Mouse (Mus musculus) lung, postnatal 0 days (tissue): ENCODE results near the gene Rasl10b. TPM values are rescaled to one million over a fixed set of nuclear protein-coding genes. Genes with fewer than 3 reads are reported as not detected.

ENCODE experiments used
- ATAC-seq: fragments of 200-750 bp; cut with Nextera tagmentation; 2 replicates; pipeline ENCODE4 v1.8.0; 2017; ENCODE audit warnings: moderate library complexity
- DNase-seq: peaks from one replicate; pipeline ENCODE4 v3.0.0-alpha.2; 2016; ENCODE audit warnings: low spot score
- H3K27ac ChIP-seq: fragments of 300-500 bp; sonication (generic); 2 replicates; pipeline ENCODE4 v1.5.1; 2014; ENCODE audit warnings: antibody characterized with exemption, mild to moderate bottlenecking, low read length, mixed read lengths
- H3K27me3 ChIP-seq: fragments of 300-500 bp; sonication (generic); replicated peaks from 2 replicates; pipeline ENCODE4 v1.6.1; 2014; ENCODE audit warnings: low read length, mixed read lengths; ENCODE audit not compliant: insufficient read depth
- H3K36me3 ChIP-seq: fragments of 300-500 bp; sonication (generic); 2 replicates; pipeline ENCODE4 v1.6.1; 2014; ENCODE audit warnings: low read length, mixed read lengths; ENCODE audit not compliant: insufficient read depth
- H3K4me1 ChIP-seq: fragments of 300-500 bp; sonication (generic); 2 replicates; pipeline ENCODE4 v1.6.1; 2014; ENCODE audit warnings: antibody characterized with exemption, low read depth, low read length, mixed read lengths; ENCODE audit not compliant: insufficient read depth
- H3K4me2 ChIP-seq: fragments of 300-500 bp; sonication (generic); replicated peaks from 2 replicates; pipeline ENCODE4 v1.6.1; 2014; ENCODE audit warnings: low read depth, mild to moderate bottlenecking, low read length, moderate library complexity, mixed read lengths
- H3K4me3 ChIP-seq: fragments of 300-500 bp; sonication (generic); 2 replicates; pipeline ENCODE4 v1.5.1; 2014; ENCODE audit warnings: low read depth, low read length
- H3K9ac ChIP-seq: fragments of 300-500 bp; sonication (generic); replicated peaks from 2 replicates; pipeline ENCODE4 v1.6.1; 2014; ENCODE audit warnings: low read depth, mild to moderate bottlenecking
- H3K9me3 ChIP-seq: fragments of 300-500 bp; sonication (generic); 2 replicates; pipeline ENCODE4 v1.6.1; 2016; ENCODE audit warnings: low read length, mixed read lengths
- CTCF ChIP-seq: IDR thresholded peaks from 2 replicates; pipeline ENCODE4 v1.5.1; 2016; ENCODE audit warnings: antibody characterized with exemption, mild to moderate bottlenecking
- EP300 ChIP-seq: IDR thresholded peaks from 2 replicates; pipeline ENCODE4 v1.6.1; 2016; ENCODE audit warnings: antibody characterized with exemption, mild to moderate bottlenecking, control low read depth
- WGBS: fragments of 180-500 bp; shearing (Covaris S2); extraction: QIAGEN DNeasy Blood & Tissue Kit; methylation state at CpG from one replicate; pipeline ENCODE4 v1.1.7; 2014; 5-methylcytosine and 5-hydroxymethylcytosine counted together
- polyA plus RNA-seq: library from polyadenylated mRNA; unstranded; fragments of >200 nt; fragmentation: Nextera tagmentation; extraction: Ambion mirVana; gene quantifications from 2 replicates; pipeline ENCODE4 v1.2.1, GENCODE M21; 2015

Gene Rasl10b
- polyA plus RNA-seq, 1 experiment from 2014 or later, result 0.80 TPM

- Histone ChIP-seq H3K9ac (no peak overlapping the region), H3K36me3 (peaks cover 25% of the 10 kb centered on the region), H3K27ac (no peak overlapping the region), H3K9me3 (no peaks in the 10 kb centered on the region), H3K4me2 (no peak overlapping the region), H3K4me3 (no peak overlapping the region), H3K27me3 (no peaks in the 10 kb centered on the region), H3K4me1 (no peaks in the 10 kb centered on the region)
- no peak for DNase-seq
- no peak for ATAC-seq
- no peak for TF ChIP-seq CTCF
- no peak for TF ChIP-seq EP300
- WGBS, result 81% methylated on average over 4 of the region's 4 CpGs
These were observed 15.9 kb upstream of the Rasl10b start for GRCm38 (mm10) chr11:83393062-83393461.

GRCm38 (mm10) chr11:83394802-83395439 is 14.0 kb upstream of the Rasl10b start:
- H3K9ac ChIP-seq, result no peak overlapping the region
- no peak overlapping the region for H3K27ac ChIP-seq
- no peak overlapping the region for H3K4me2 ChIP-seq
- no peaks in the 10 kb centered on the region for H3K4me1 ChIP-seq
- no peaks in the 10 kb centered on the region for H3K27me3 ChIP-seq
- DNase-seq, result no peak
- TF ChIP-seq EP300 (no peak), CTCF (no peak)
- H3K9me3 ChIP-seq, result no peaks in the 10 kb centered on the region
- no peak for ATAC-seq
- no peak overlapping the region for H3K4me3 ChIP-seq
- 56% methylated on average over 6 of the region's 6 CpGs for WGBS
- peaks cover 38% of the 10 kb centered on the region for H3K36me3 ChIP-seq

- Histone ChIP-seq H3K4me1 (no peaks in the 10 kb centered on the region), H3K9ac (no peak overlapping the region), H3K4me3 (no peak overlapping the region), H3K9me3 (no peaks in the 10 kb centered on the region), H3K36me3 (peaks cover 33% of the 10 kb centered on the region), H3K27me3 (no peaks in the 10 kb centered on the region), H3K27ac (0 out of 2 replicates have a peak overlapping the region, but pooled peaks have one; percentile 12), H3K4me2 (no peak overlapping the region)
- DNase-seq (peak; percentile 57), ATAC-seq (peak; percentile 62)
- no peak for TF ChIP-seq CTCF
- peak; percentile 90 for TF ChIP-seq EP300
- 62% methylated on average over 7 of the region's 7 CpGs for WGBS
These were observed 11.3 kb upstream of the Rasl10b start for GRCm38 (mm10) chr11:83397626-83398025.

GRCm38 (mm10) chr11:83398724-83399123 is 10.2 kb upstream of the Rasl10b start:
- 73% methylated on average over 5 of the region's 5 CpGs for WGBS
- Histone ChIP-seq H3K4me3 (no peak overlapping the region), H3K4me2 (no peak overlapping the region), H3K27ac (no peak overlapping the region), H3K9ac (no peak overlapping the region), H3K36me3 (peaks cover 31% of the 10 kb centered on the region), H3K4me1 (no peaks in the 10 kb centered on the region), H3K27me3 (no peaks in the 10 kb centered on the region), H3K9me3 (no peaks in the 10 kb centered on the region)
- no peak for TF ChIP-seq CTCF
- no peak for TF ChIP-seq EP300
- ATAC-seq, result no peak
- DNase-seq, result no peak

- TF ChIP-seq CTCF (no peak), EP300 (no peak)
- no peak overlapping the region for H3K4me3 ChIP-seq
- no peak for DNase-seq
- H3K27me3 ChIP-seq, result no peaks in the 10 kb centered on the region
- H3K9ac ChIP-seq, result no peak overlapping the region
- no peaks in the 10 kb centered on the region for H3K9me3 ChIP-seq
- H3K4me1 ChIP-seq, result no peaks in the 10 kb centered on the region
- H3K27ac ChIP-seq, result no peak overlapping the region
- no peak overlapping the region for H3K4me2 ChIP-seq
- ATAC-seq, result peak; percentile 60
- H3K36me3 ChIP-seq, result peaks cover 27% of the 10 kb centered on the region
- whole genome bisulfite sequencing, result 73% methylated on average over 7 of the region's 7 CpGs
These were observed 5.2 kb upstream of the Rasl10b start for GRCm38 (mm10) chr11:83403787-83404186.

GRCm38 (mm10) chr11:83406391-83406790 is 2.5 kb upstream of the Rasl10b start:
- no peaks in the 10 kb centered on the region for H3K9me3 ChIP-seq
- peaks cover 4% of the 10 kb centered on the region; the same call in 1 of the 2 replicates for H3K4me1 ChIP-seq
- peaks cover 9% of the 10 kb centered on the region for H3K36me3 ChIP-seq
- DNase-seq (no peak), ATAC-seq (no peak)
- no peak overlapping the region for H3K9ac ChIP-seq
- TF ChIP-seq CTCF, result no peak
- no peak for TF ChIP-seq EP300
- H3K4me3 ChIP-seq, result no peak overlapping the region
- no peak overlapping the region for H3K27ac ChIP-seq
- H3K4me2 ChIP-seq, result no peak overlapping the region
- no peaks in the 10 kb centered on the region for H3K27me3 ChIP-seq
- 33% methylated on average over 3 of the region's 3 CpGs for WGBS

GRCm38 (mm10) chr11:83408242-83408641 is 695 bp upstream of the Rasl10b start:
- H3K4me2 ChIP-seq, result no peak overlapping the region
- 35% methylated on average over 8 of the region's 8 CpGs for WGBS
- H3K9ac ChIP-seq, result no peak overlapping the region
- ATAC-seq (no peak), DNase-seq (no peak)
- H3K9me3 ChIP-seq, result no peaks in the 10 kb centered on the region
- H3K36me3 ChIP-seq, result no peaks in the 10 kb centered on the region; the same call in none of the 2 replicates
- no peak for TF ChIP-seq CTCF
- no peak for TF ChIP-seq EP300
- H3K27ac ChIP-seq, result no peak overlapping the region
- no peaks in the 10 kb centered on the region for H3K27me3 ChIP-seq
- H3K4me1 ChIP-seq, result peaks cover 4% of the 10 kb centered on the region; the same call in 1 of the 2 replicates
- no peak overlapping the region for H3K4me3 ChIP-seq
